Mouse (Mus musculus) splenic B cell, adult 2 months (primary cell): Measurements from ENCODE around the gene Fam20b.
A peak's percentile ranks its signal among the peaks of the same experiment; 100 is the strongest.

Experiments
- DNase-seq: peaks from one replicate; pipeline ENCODE4 v3.0.0-alpha.2; 2011; ENCODE audit warnings: low read depth, low spot score
- H3K27me3 ChIP-seq: 2 replicates; pipeline ENCODE4 v1.6.1; 2012; ENCODE audit warnings: mild to moderate bottlenecking, low read length, moderate library complexity, mixed read lengths; ENCODE audit not compliant: control insufficient read depth, poor library complexity, insufficient read depth, severe bottlenecking
- H3K36me3 ChIP-seq: 2 replicates; pipeline ENCODE4 v1.6.1; 2012; ENCODE audit warnings: mild to moderate bottlenecking, low read length, moderate library complexity, mixed read lengths; ENCODE audit not compliant: control insufficient read depth, poor library complexity, insufficient read depth, severe bottlenecking

Fam20b gene

DNA sequence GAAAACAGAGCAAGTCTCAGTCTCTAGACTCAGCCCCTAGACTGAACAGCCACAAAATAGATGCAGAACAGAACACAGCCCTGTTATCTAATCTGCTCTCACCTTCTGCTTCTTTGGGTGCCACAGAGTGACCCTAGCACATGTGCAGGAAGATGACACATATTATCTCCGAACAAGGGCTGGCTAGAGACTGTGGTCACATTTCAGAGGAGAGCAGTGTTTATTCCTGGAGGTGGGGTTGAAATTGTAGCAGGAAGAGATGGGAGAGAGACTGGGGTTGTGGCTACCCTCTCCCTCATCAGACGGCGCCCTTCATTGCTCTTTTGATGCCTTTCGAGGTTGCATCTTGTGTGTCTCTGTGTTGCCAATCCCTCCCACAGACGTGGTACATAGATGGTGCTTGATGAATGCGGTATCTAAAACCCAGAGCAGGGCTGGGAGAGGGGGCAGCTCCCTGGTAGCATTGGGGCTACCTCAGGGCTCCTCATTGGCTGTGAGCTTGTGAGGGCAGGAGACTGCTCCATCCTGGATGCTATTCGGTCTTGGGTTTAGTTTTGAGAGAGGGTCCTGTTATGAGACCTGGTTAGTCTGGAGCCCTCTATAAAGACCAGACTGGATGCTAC is 26.4 kb upstream of the Fam20b start:
- no peak for DNase-seq
- Histone ChIP-seq H3K27me3 (no peaks in the 10 kb centered on the region), H3K36me3 (no peaks in the 10 kb centered on the region)

- DNase-seq = peak; percentile 80
- H3K36me3 ChIP-seq = no peaks in the 10 kb centered on the region
- H3K27me3 ChIP-seq = no peaks in the 10 kb centered on the region
Observed at GRCm38 (mm10) chr1:156741482-156742411, 22.9 kb upstream of the Fam20b start.

- DNase-seq = no peak
Observed at GRCm38 (mm10) chr1:156735788-156736187, 16.9 kb upstream of the Fam20b start.

DNA sequence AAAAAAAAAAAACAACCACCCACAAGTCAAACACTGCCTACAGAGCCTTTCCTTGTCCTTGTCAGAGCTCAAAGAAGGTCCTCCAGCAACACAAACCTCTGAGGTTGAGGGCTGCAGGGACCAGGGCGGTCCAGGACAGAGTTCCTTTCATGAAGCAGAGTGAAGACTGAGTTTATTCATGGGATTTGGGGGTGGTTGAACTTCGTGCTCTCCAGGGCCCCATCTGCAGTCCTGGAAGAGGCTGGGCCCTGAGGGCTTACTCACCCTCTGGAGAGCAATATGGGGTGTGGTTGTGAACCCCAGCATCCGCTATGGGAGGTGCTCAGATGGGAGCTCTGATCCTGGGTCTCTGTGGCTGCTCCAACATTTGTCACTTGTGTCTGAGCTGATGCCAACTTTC is 15.1 kb upstream of the Fam20b start:
- Histone ChIP-seq H3K36me3 (no peaks in the 10 kb centered on the region), H3K27me3 (no peaks in the 10 kb centered on the region)
- DNase-seq = no peak

More at GRCm38 (mm10) chr1:156735788-156736187, 16.9 kb upstream of the Fam20b start:
- Histone ChIP-seq H3K27me3 (no peaks in the 10 kb centered on the region), H3K36me3 (no peaks in the 10 kb centered on the region)

GRCm38 (mm10) chr1:156733559-156733958 is 14.7 kb upstream of the Fam20b start:
- no peak for DNase-seq
- Histone ChIP-seq H3K27me3 (no peaks in the 10 kb centered on the region), H3K36me3 (no peaks in the 10 kb centered on the region)

GRCm38 (mm10) chr1:156732996-156733395 is 14.1 kb upstream of the Fam20b start:
- Histone ChIP-seq H3K27me3 (no peaks in the 10 kb centered on the region), H3K36me3 (no peaks in the 10 kb centered on the region)
- DNase-seq = no peak

GRCm38 (mm10) chr1:156730802-156731201 is 11.9 kb upstream of the Fam20b start:
- H3K27me3 ChIP-seq = no peaks in the 10 kb centered on the region
- peak; percentile 53 for DNase-seq

GRCm38 (mm10) chr1:156727234-156728108 is 8.6 kb upstream of the Fam20b start:
- H3K27me3 ChIP-seq = no peaks in the 10 kb centered on the region
- no peak for DNase-seq
- H3K36me3 ChIP-seq = no peaks in the 10 kb centered on the region

More at GRCm38 (mm10) chr1:156730802-156731201, 11.9 kb upstream of the Fam20b start:
- H3K36me3 ChIP-seq = no peaks in the 10 kb centered on the region

GRCm38 (mm10) chr1:156722089-156722488 is 3.2 kb upstream of the Fam20b start:
- Histone ChIP-seq H3K27me3 (no peaks in the 10 kb centered on the region), H3K36me3 (no peaks in the 10 kb centered on the region)
- no peak for DNase-seq

DNA sequence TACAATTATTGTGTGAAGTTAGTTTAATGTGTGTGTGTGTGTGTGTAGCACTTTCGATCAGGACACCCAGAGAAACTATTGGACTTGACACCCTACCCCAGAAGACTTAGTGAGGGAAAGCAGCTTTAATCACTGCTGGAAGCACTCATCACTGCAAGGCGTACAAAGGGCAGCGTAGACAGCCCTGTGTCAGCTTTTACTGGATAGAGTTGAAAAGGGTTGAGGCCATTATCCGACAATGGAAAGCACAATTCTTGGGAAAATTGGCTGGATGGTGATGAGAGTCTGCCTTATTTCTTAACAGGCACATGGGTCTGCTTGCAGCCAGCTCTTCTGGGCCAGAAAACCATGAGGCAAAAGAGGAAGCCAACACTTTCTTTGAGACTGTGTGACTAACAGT is 1.2 kb upstream of the Fam20b start:
- H3K27me3 ChIP-seq = no peaks in the 10 kb centered on the region
- no peaks in the 10 kb centered on the region for H3K36me3 ChIP-seq
- no peak for DNase-seq

GRCm38 (mm10) chr1:156718286-156718949 is 468 bp downstream of the Fam20b start:
- Histone ChIP-seq H3K27me3 (no peaks in the 10 kb centered on the region), H3K36me3 (no peaks in the 10 kb centered on the region)
- DNase-seq = peak; percentile 69

- no peak for DNase-seq
- H3K36me3 ChIP-seq = no peaks in the 10 kb centered on the region
Observed at GRCm38 (mm10) chr1:156717751-156718285, 1.1 kb downstream of the Fam20b start.

DNA sequence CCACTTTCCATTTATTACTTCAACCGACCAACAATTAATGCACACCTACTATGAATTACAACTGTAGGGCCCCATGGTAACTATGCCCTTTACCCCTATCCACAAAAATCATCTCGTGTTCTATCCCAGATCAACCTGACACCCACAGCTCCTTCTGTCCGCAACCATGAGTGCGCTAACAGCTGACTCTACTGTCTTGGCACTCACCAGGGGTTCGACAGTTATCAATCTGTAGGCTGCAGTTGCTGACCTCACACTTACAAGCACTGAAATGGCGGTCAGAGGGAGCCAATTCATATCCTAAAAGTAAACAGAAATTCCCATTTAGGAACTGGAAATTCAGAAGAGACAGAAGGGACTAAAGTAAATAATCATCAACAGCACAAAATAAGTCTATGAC is 2.2 kb downstream of the Fam20b start:
- H3K36me3 ChIP-seq = no peaks in the 10 kb centered on the region
- DNase-seq = no peak
- H3K27me3 ChIP-seq = no peaks in the 10 kb centered on the region

More at GRCm38 (mm10) chr1:156717751-156718285, 1.1 kb downstream of the Fam20b start:
- no peaks in the 10 kb centered on the region for H3K27me3 ChIP-seq
